Mouse (Mus musculus): ENCODE results near the gene Spag9. TPM values are rescaled to one million over a fixed set of nuclear protein-coding genes. Genes with fewer than 3 reads are reported as not detected.

Spag9 gene
- polyA plus RNA-seq, 1 experiment from 2014 or later, result 68.9 TPM

- no peaks in the 10 kb centered on the region for H3K27me3 ChIP-seq (replicated peaks; ENCODE audit: control insufficient read depth, insufficient read depth, low read length)
- peaks cover 25% of the 10 kb centered on the region for H3K4me1 ChIP-seq (ENCODE audit: control insufficient read depth, insufficient read depth, low read depth, low read length)
- ATAC-seq, result peak; percentile 27
- peak overlapping the region; percentile 98 for H3K9ac ChIP-seq (ENCODE audit: low read depth, low read length)
- H3K27ac ChIP-seq (ENCODE audit: low read depth, low read length), result peak overlapping the region; percentile 96
- peak overlapping the region; percentile 81 for H3K4me2 ChIP-seq (ENCODE audit: low read length)
- H3K36me3 ChIP-seq (ENCODE audit: control insufficient read depth, insufficient read depth, low read length), result no peaks in the 10 kb centered on the region
- no peaks in the 10 kb centered on the region for H3K9me3 ChIP-seq (ENCODE audit: control insufficient read depth, low read length)
- 6% methylated on average over 15 of the region's 15 CpGs for WGBS
- peak overlapping the region; percentile 87 for H3K4me3 ChIP-seq (ENCODE audit: low read length)
These were observed 676 bp upstream of the Spag9 start for GRCm38 (mm10) chr11:93995111-93995719.

- no peaks in the 10 kb centered on the region for H3K9me3 ChIP-seq (ENCODE audit: control insufficient read depth, low read length)
- H3K4me3 ChIP-seq (ENCODE audit: low read length), result peak overlapping the region; percentile 87
- peak overlapping the region; percentile 98 for H3K9ac ChIP-seq (ENCODE audit: low read depth, low read length)
- ATAC-seq, result peak; percentile 6; the same call in 1 of the 2 replicates
- H3K4me1 ChIP-seq (ENCODE audit: control insufficient read depth, insufficient read depth, low read depth, low read length), result peaks cover 25% of the 10 kb centered on the region
- no peaks in the 10 kb centered on the region for H3K27me3 ChIP-seq (replicated peaks; ENCODE audit: control insufficient read depth, insufficient read depth, low read length)
- H3K4me2 ChIP-seq (ENCODE audit: low read length), result peak overlapping the region; percentile 81
- WGBS, result under 1% methylated on average over 58 of the region's 58 CpGs
- H3K36me3 ChIP-seq (ENCODE audit: control insufficient read depth, insufficient read depth, low read length), result no peaks in the 10 kb centered on the region
- H3K27ac ChIP-seq (ENCODE audit: low read depth, low read length), result peak overlapping the region; percentile 96
These were observed 632 bp downstream of the Spag9 start for GRCm38 (mm10) chr11:93996306-93997140.

GRCm38 (mm10) chr11:93997141-93997775 is 1.4 kb downstream of the Spag9 start:
- Histone ChIP-seq H3K27me3 (replicated peaks; ENCODE audit: control insufficient read depth, insufficient read depth, low read length) (no peaks in the 10 kb centered on the region), H3K9ac (ENCODE audit: low read depth, low read length) (peak overlapping the region; percentile 98), H3K9me3 (ENCODE audit: control insufficient read depth, low read length) (no peaks in the 10 kb centered on the region), H3K27ac (ENCODE audit: low read depth, low read length) (no peak overlapping the region), H3K4me2 (ENCODE audit: low read length) (peak overlapping the region; percentile 81), H3K36me3 (ENCODE audit: control insufficient read depth, insufficient read depth, low read length) (no peaks in the 10 kb centered on the region), H3K4me3 (ENCODE audit: low read length) (peak overlapping the region; percentile 87), H3K4me1 (ENCODE audit: control insufficient read depth, insufficient read depth, low read depth, low read length) (peaks cover 25% of the 10 kb centered on the region)
- WGBS, result 29% methylated on average over 13 of the region's 13 CpGs
- ATAC-seq, result no peak

- ATAC-seq, result no peak
- no peak overlapping the region for H3K4me3 ChIP-seq (ENCODE audit: low read length)
- H3K27ac ChIP-seq (ENCODE audit: low read depth, low read length), result no peak overlapping the region
- no peaks in the 10 kb centered on the region for H3K9me3 ChIP-seq (ENCODE audit: control insufficient read depth, low read length)
- H3K4me1 ChIP-seq (ENCODE audit: control insufficient read depth, insufficient read depth, low read depth, low read length), result peaks cover 25% of the 10 kb centered on the region
- no peak overlapping the region for H3K4me2 ChIP-seq (ENCODE audit: low read length)
- no peaks in the 10 kb centered on the region for H3K27me3 ChIP-seq (replicated peaks; ENCODE audit: control insufficient read depth, insufficient read depth, low read length)
- no peak overlapping the region for H3K9ac ChIP-seq (ENCODE audit: low read depth, low read length)
- H3K36me3 ChIP-seq (ENCODE audit: control insufficient read depth, insufficient read depth, low read length), result no peaks in the 10 kb centered on the region
These were observed 3.4 kb downstream of the Spag9 start for GRCm38 (mm10) chr11:93999276-93999675.

GRCm38 (mm10) chr11:94003346-94003745 is 7.5 kb downstream of the Spag9 start:
- no peak overlapping the region for H3K9ac ChIP-seq (ENCODE audit: low read depth, low read length)
- H3K4me1 ChIP-seq (ENCODE audit: control insufficient read depth, insufficient read depth, low read depth, low read length), result peaks cover 4% of the 10 kb centered on the region
- no peak overlapping the region for H3K27ac ChIP-seq (ENCODE audit: low read depth, low read length)
- no peak overlapping the region for H3K4me3 ChIP-seq (ENCODE audit: low read length)
- no peak for ATAC-seq
- no peak overlapping the region for H3K4me2 ChIP-seq (ENCODE audit: low read length)
- 94% methylated on average over 2 of the region's 2 CpGs for WGBS
- no peaks in the 10 kb centered on the region for H3K36me3 ChIP-seq (ENCODE audit: control insufficient read depth, insufficient read depth, low read length)
- no peaks in the 10 kb centered on the region for H3K9me3 ChIP-seq (ENCODE audit: control insufficient read depth, low read length)
- no peaks in the 10 kb centered on the region for H3K27me3 ChIP-seq (replicated peaks; ENCODE audit: control insufficient read depth, insufficient read depth, low read length)

- H3K27me3 ChIP-seq (replicated peaks; ENCODE audit: control insufficient read depth, insufficient read depth, low read length), result no peaks in the 10 kb centered on the region
- WGBS, result 91% methylated on average over 5 of the region's 5 CpGs
- H3K4me3 ChIP-seq (ENCODE audit: low read length), result no peak overlapping the region
- peaks cover 4% of the 10 kb centered on the region; the same call in 1 of the 2 replicates for H3K36me3 ChIP-seq (ENCODE audit: control insufficient read depth, insufficient read depth, low read length)
- H3K9ac ChIP-seq (ENCODE audit: low read depth, low read length), result no peak overlapping the region
- no peak overlapping the region for H3K27ac ChIP-seq (ENCODE audit: low read depth, low read length)
- no peaks in the 10 kb centered on the region for H3K9me3 ChIP-seq (ENCODE audit: control insufficient read depth, low read length)
- no peak for ATAC-seq
- H3K4me1 ChIP-seq (ENCODE audit: control insufficient read depth, insufficient read depth, low read depth, low read length), result no peaks in the 10 kb centered on the region; the same call in 1 of the 2 replicates
- H3K4me2 ChIP-seq (ENCODE audit: low read length), result no peak overlapping the region
These were observed 23.2 kb downstream of the Spag9 start for GRCm38 (mm10) chr11:94019091-94019490.

- H3K36me3 ChIP-seq (ENCODE audit: control insufficient read depth, insufficient read depth, low read length), result peaks cover 4% of the 10 kb centered on the region; the same call in 1 of the 2 replicates
- H3K27me3 ChIP-seq (replicated peaks; ENCODE audit: control insufficient read depth, insufficient read depth, low read length), result no peaks in the 10 kb centered on the region
- H3K4me2 ChIP-seq (ENCODE audit: low read length), result no peak overlapping the region
- no peak overlapping the region for H3K4me3 ChIP-seq (ENCODE audit: low read length)
- H3K9me3 ChIP-seq (ENCODE audit: control insufficient read depth, low read length), result no peaks in the 10 kb centered on the region
- H3K9ac ChIP-seq (ENCODE audit: low read depth, low read length), result no peak overlapping the region
- H3K4me1 ChIP-seq (ENCODE audit: control insufficient read depth, insufficient read depth, low read depth, low read length), result no peaks in the 10 kb centered on the region; the same call in 1 of the 2 replicates
- no peak for ATAC-seq
- no peak overlapping the region for H3K27ac ChIP-seq (ENCODE audit: low read depth, low read length)
- 55% methylated on average over 6 of the region's 6 CpGs for WGBS
These were observed 24.5 kb downstream of the Spag9 start for GRCm38 (mm10) chr11:94020403-94020802.

GRCm38 (mm10) chr11:94026289-94026688 is 30.4 kb downstream of the Spag9 start:
- ATAC-seq, result no peak
- H3K4me3 ChIP-seq (ENCODE audit: low read length), result no peak overlapping the region
- no peak overlapping the region for H3K9ac ChIP-seq (ENCODE audit: low read depth, low read length)
- no peaks in the 10 kb centered on the region for H3K4me1 ChIP-seq (ENCODE audit: control insufficient read depth, insufficient read depth, low read depth, low read length)
- no peak overlapping the region for H3K27ac ChIP-seq (ENCODE audit: low read depth, low read length)
- no peaks in the 10 kb centered on the region for H3K36me3 ChIP-seq (ENCODE audit: control insufficient read depth, insufficient read depth, low read length)
- no peaks in the 10 kb centered on the region for H3K9me3 ChIP-seq (ENCODE audit: control insufficient read depth, low read length)
- WGBS, result 92% methylated on average over 4 of the region's 4 CpGs
- no peak overlapping the region for H3K4me2 ChIP-seq (ENCODE audit: low read length)
- no peaks in the 10 kb centered on the region for H3K27me3 ChIP-seq (replicated peaks; ENCODE audit: control insufficient read depth, insufficient read depth, low read length)

GRCm38 (mm10) chr11:94032084-94032483 is 36.2 kb downstream of the Spag9 start:
- Histone ChIP-seq H3K4me3 (ENCODE audit: low read length) (no peak overlapping the region), H3K9me3 (ENCODE audit: control insufficient read depth, low read length) (no peaks in the 10 kb centered on the region), H3K27ac (ENCODE audit: low read depth, low read length) (no peak overlapping the region), H3K4me2 (ENCODE audit: low read length) (no peak overlapping the region), H3K9ac (ENCODE audit: low read depth, low read length) (no peak overlapping the region), H3K36me3 (ENCODE audit: control insufficient read depth, insufficient read depth, low read length) (no peaks in the 10 kb centered on the region), H3K27me3 (replicated peaks; ENCODE audit: control insufficient read depth, insufficient read depth, low read length) (no peaks in the 10 kb centered on the region), H3K4me1 (ENCODE audit: control insufficient read depth, insufficient read depth, low read depth, low read length) (no peaks in the 10 kb centered on the region)
- ATAC-seq, result no peak
- 94% methylated on average over 4 of the region's 4 CpGs for WGBS
